Mouse (Mus musculus) gonadal fat pad, adult 2 months (tissue): ENCODE measurements at regions not wholly inside any gene's neighbourhood (a gene's known extent, or its start where the extent isn't known, plus 50 kb on each side); places are given as distances from the start of the nearest gene placed in this dataset.

Experiments used
- DNase-seq: peaks from one replicate; pipeline ENCODE4 v3.0.0-alpha.2; 2012; ENCODE audit warnings: low read depth

- DNase-seq: no peak
These were observed 51.3 kb downstream of the 3110018I06Rik start for GRCm38 (mm10) chr12:107539683-107540082.

DNA sequence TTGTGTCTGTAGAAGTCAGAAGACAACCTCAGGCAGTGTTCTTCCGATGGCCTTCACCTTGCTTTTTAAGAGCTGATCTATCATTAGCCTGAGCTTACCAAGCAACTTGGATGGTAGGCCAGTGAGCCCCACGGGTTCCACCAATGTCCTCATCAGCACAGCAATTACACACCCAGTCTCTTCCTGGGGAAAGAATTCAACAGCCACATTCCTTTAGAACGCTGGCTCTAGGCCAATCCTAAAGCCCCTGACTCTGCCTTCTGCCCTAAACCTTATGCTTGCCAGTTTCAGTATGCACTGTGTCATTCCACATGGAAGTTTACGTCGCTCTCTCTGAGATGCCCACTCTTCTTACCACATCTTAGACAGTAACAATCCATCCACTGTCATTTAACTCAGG is 52.8 kb downstream of the 3110018I06Rik start:
- DNase-seq: no peak

GRCm38 (mm10) chr12:107547194-107547885 is 58.9 kb downstream of the 3110018I06Rik start:
- no peak for DNase-seq

DNA sequence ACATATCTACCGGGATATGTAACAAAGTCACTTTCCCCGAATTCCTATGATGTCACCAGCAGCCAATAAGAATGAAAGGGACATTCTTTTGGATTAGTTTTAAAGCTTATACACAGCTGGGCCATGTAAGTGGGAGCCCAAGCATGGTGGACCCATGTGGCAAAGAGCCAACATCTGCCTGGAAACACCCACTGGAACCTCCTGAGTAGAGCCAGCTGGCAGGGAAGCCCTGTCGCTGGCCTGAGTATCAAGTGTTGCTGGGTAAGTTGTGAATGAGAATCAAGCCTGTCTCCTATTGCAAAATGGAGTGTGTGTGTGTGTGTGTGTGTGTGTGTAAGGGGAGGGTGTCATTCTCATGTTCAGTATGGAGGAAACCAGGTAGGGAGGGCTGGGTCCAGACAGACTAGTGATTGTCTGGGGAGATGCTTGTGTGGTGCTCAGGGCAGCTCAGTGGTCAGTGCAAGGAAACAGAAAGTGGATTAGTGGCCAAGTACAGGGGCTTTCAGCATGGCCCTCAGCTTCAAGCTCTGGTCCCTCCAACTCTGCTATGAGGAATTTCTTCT is 59.5 kb downstream of the 3110018I06Rik start:
- DNase-seq: no peak

DNA sequence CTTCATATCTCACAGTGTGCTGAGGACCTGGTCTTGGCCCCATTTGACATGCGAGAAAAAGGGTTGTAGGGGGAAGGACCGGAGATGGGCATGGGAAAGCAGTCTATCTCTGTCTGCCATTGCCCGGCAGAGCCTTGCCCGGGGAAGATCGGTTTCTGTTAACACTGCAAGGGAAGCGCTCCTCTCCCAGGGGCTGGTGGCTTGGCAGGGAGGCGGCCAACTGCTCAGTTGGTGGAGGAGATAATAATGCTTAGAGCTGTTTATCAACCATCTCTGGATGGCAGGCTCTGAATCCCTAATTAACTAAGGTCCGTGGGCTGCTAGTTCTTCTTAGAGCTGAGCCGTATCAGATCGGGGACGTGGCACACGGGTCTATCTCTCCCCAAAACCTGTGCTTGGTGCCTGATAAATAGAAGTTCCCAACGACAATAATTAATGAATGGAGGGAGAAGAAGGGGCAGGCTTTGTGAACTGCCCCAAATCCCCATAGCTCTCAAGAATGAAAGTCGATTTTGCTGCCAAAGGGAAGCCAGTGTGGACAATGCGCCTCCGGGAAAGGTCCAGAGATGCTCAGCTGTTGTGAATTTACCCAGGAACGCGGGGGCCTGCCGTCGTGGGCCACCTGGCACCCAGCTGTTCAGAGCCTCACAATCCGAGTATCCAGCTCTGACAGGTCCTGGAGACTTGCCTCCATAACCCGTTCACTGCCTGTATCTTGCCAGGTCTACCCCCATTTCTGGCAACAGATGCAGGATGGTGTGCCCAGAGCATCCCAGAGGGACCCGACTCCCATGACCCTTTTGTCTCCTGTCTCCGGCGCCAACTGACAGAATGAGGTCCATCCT is 61.2 kb downstream of the 3110018I06Rik start:
- no peak for DNase-seq

GRCm38 (mm10) chr12:107559191-107559590 is 70.8 kb downstream of the 3110018I06Rik start:
- no peak for DNase-seq

- DNase-seq: no peak
These were observed 71.7 kb downstream of the 3110018I06Rik start for GRCm38 (mm10) chr12:107560100-107560499.

DNA sequence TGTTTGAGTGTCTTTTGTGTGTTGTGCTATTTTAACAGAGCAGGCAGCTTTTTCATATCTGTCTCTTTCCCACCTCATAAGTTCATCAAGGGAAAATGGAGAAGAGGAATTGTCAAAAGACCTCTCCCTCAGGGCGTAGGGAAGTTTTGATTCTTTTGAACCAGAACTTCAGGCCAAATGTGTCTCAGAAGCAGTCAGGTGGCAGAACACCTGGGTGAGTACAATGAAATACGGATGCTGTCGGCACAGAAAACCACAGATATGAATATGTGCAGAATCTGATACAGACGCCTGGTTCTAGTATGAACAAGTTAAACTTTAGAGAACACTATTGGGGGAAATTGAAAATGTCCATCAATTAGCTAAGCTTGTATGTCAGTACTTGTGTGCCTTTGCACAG is 84.2 kb downstream of the 3110018I06Rik start:
- DNase-seq: no peak

DNA sequence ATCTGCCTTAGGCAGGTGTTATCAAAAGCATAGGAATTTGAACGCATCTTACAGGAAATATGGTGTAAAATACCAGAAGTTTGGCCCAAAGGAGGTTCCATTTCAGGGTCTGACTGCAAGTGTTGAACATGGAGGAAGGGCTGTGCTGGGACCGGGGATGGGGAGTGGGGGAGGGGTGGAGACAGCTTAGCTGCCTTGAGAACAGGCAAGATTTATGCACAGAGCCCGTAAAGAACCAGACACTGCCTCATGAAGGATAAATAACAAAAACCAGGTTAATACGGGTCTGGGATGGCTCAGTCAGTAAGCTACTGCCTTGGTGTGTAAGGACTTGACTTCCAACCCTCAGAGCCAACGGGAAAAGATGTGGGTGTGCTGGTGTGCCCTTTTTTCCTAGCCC is 91.1 kb downstream of the 3110018I06Rik start:
- no peak for DNase-seq

GRCm38 (mm10) chr12:107583151-107583720 is 94.8 kb downstream of the 3110018I06Rik start:
- no peak for DNase-seq

DNA sequence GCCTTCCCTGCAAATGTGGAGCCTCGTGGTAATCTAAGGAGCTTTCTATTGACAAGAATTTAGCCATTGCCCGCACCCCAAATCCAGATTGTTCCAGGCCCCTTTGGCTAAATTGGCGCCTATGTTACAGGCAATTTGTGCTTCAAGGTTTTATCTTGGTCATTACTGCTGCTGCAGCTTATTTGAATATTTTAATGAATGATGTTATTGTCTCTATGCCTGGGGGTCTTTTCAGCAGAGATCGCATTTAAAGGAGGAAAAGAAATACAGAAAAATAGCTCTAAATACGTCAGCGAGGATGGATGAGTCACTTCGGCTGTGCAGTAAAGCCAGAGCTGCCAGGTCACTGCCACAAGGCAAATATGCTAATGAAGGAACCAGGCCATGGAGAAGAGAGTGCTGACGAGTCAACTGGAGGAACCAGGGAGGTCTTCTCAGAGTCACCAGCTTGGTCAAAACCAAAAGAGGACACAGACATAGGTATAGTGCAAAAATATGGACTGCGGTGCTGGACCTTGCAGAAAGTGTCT is 97.3 kb downstream of the 3110018I06Rik start:
- no peak for DNase-seq

DNA sequence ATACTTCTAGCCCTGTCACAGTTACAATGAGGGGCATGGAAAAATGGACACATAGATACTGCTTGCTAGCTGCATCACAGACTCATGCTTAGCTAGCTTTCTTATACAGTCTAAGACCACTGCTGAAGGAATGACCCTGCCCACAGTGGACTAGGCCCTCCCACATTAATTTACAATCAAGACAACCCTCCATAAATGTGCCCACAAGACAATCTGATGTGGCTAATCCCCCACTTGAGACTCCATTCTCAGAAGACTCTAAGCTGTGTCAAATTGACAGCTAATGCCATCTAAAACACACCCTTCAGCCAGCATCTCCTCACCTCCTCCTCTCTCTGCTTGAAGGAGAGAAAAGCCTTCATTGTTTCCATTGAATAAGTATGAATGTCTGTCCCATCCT is 107.8 kb downstream of the 3110018I06Rik start:
- DNase-seq: no peak

DNA sequence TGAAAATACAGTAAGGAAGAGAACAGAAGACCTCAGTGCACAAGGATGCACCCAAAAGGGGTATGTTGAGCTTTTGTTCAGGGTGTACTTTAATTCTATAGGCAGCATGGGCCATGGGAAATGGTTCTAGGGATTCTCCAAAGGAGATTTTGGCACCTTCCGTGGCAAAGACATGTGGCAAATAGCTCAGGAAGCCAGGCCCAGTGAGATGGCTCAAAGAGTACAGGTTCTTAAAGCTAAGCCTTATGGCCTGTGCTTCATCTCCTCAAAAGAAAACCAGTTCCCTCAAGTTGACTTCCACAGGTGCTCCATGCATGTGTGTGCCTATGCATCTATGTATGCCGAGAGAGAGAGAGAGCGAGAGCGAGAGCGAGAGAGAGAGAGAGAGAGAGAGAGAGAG is 112.1 kb downstream of the 3110018I06Rik start:
- no peak for DNase-seq

- no peak for DNase-seq
These were observed 120.5 kb downstream of the 3110018I06Rik start for GRCm38 (mm10) chr12:107608966-107609365.

- no peak for DNase-seq
These were observed 121.6 kb downstream of the 3110018I06Rik start for GRCm38 (mm10) chr12:107609986-107610385.

DNA sequence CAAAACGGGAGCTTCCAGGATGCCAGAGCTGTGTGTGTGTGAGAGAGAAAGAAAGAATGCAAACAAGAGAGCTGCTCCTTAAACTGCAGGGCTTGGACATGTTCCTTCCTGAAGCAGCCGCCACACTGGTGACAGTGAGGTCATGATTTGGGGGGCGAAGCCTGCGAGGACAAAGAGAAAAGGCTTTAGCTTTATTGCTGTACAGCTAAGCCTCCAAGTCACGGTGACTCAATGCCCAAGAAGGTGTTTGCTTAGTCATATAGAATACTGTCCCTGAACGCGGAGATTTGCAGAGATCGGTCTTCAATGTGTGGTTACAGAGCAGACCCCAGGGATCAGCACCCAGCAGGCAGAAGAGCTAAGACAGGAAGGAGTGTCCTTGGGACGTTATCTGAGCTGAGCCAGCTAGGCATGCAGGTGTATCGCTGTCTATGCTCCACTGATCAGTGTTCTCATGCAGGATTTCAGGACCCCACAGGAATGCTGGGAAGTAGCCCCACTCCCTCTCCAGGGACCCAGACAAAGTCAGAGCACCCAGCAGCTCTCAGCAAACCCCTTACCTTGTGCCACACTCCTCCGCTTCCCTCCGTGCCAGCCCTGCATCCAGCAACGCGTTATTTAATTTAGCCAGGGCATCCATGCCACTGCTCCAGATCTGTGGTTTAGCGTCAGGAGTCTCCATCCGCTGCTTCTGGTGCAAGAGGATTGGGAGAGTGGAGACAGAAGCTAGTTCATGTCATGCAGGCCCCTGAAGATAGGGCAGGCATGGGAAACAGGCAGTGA is 129.0 kb downstream of the 3110018I06Rik start:
- DNase-seq: no peak

DNA sequence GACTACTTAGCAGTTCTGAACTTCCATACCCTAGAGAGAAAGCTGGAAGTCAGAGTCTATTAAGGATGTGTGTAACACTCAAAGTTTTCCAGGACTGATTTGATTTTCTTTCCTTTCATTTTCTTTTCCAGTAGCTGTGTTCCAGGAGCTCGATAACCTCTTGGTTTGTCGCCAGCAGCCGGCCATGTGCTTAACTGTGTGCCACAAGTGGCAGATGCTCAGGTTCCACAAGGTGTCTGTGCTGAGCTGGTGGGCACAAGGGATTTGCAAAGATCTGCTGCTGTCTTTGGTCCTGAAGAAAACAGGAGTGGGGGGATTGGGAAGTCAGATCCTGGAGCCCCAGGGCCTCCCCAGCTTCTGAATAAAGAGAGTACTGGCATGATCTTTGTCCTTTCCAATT is 136.0 kb downstream of the 3110018I06Rik start:
- DNase-seq: no peak

DNA sequence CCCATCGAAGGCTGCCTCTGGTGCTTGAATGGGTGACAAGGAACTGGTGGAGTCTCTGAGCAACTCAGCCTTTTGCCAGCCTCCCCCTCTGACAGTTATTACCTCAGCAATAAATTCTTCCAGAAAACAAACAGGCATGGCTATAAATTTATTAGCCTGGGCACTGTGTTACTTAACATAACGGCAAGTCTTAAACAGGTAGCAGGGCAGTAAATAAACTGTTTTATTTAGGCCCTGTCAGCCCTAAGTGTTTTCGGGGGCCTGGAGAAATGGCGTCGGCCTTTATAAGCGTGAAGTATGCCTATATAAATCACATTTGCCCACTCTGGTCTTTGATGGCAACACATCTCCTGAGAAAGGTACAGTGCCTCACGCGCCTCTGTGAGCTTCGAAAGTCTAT is 159.6 kb downstream of the 3110018I06Rik start:
- no peak for DNase-seq

DNA sequence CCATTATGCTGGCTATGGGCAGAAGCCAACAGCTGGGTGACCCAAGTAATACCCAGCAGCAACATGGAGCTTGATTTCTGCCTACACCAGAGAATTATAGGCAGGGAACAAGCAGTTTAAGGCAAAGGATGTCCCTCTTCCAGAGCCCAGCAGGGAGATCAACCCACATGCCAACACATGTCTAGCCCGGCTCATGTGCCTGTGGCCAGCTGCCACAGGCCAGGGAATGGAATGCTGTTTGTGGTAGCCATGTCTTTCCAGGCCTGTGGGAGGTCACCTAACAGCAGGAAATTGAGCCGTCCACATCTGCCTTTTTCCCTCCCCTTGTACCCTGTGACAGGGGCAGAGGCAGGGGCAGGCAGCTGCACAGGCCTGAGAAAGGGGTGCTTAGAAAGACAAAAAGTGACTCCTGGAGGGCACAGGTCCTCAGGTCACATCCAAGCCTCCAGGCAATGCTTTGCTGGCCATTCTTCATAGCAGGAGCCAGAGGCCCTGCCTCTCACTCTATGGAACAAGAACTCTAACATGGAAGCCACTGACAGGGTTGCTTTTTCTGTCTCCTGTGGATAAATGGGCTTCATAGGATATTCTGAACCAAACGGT is 163.8 kb downstream of the 3110018I06Rik start:
- DNase-seq: no peak

DNA sequence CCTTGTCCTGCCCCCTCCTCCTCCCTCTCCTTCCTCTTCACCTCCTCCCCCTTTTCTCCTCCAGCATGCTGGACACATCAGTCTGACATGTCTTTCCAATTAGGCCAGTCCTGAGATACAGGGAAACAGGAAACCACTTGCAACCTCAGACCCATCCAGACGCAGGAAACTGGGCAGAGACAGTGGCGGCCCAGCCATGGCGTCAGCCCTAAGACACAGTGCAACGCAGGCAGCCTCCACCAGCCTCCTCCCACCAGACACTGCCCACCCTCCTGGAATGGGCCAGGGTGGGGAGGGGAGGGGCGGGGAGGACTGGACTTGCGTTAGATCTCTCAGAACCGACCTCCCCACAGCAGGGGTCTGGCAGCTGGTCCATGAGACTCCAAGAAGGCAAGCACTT is 164.7 kb downstream of the 3110018I06Rik start:
- DNase-seq: no peak

DNA sequence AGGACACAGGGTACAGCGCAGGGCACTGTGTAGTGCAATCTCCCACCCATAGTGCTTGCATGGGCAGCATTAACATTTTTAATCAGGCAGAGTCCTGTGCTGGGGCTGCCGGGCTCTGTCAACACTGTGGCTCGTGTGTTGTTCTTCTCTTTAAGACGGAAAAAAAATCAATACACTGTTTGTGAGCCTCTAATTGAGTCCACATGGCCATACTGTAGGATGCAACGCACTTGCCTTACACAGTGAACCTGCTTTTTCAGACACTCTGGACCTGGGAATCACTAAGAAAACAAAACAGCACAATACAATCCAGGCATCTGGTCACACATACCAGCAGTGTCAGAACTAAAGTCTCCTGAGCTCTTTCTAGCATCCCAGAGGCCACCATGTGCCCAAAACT is 168.4 kb downstream of the 3110018I06Rik start:
- DNase-seq: no peak
